Mouse (Mus musculus) ES-E14 (cell line): ENCODE results near the gene Fktn.

Source experiments
- CHD2 ChIP-seq: IDR thresholded peaks from 2 replicates; pipeline ENCODE4 v1.6.1; 2014; ENCODE audit warnings: mild to moderate bottlenecking, low read depth, low read length, inconsistent platforms
- HCFC1 ChIP-seq: IDR thresholded peaks from 2 replicates; pipeline ENCODE4 v1.6.1; 2012; ENCODE audit warnings: low read length, inconsistent platforms, borderline replicate concordance; ENCODE audit not compliant: insufficient read depth
- MAFK ChIP-seq: IDR thresholded peaks from 2 replicates; pipeline ENCODE4 v1.6.1; 2014; ENCODE audit warnings: mild to moderate bottlenecking, low read depth, low read length, inconsistent platforms; ENCODE audit not compliant: insufficient read depth

DNA sequence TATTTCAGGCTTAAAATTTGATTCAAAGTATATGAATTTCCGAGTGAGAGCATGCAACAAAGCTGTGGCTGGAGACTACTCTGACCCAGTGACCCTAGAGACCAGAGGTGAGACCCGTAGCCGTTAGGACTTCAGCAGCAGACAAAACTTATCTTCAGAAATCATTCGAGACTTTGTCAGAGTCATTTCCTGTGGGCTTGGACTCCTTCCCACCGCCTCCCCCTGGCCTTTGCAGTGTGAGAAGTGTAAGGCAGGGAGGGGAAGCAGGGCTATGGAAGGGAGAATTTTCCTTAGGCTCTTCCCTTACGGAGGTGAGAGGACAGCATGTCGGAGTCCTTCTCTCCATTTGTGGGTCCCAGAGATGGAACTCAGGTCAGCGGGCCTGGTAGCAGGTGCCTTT lies 31.7 kb upstream of the Fktn start:
- TF ChIP-seq HCFC1, result no peak
- TF ChIP-seq MAFK, result no peak
- no peak for TF ChIP-seq CHD2
